Mouse (Mus musculus): Measurements from ENCODE around the gene Lrp6. TPM values are rescaled to one million over a fixed set of nuclear protein-coding genes. Genes with fewer than 3 reads are reported as not detected.

Gene Lrp6
- 10 to 100 TPM; 35.7 to 50.1 (median 41.2) TPM for total RNA-seq (2022)

DNA sequence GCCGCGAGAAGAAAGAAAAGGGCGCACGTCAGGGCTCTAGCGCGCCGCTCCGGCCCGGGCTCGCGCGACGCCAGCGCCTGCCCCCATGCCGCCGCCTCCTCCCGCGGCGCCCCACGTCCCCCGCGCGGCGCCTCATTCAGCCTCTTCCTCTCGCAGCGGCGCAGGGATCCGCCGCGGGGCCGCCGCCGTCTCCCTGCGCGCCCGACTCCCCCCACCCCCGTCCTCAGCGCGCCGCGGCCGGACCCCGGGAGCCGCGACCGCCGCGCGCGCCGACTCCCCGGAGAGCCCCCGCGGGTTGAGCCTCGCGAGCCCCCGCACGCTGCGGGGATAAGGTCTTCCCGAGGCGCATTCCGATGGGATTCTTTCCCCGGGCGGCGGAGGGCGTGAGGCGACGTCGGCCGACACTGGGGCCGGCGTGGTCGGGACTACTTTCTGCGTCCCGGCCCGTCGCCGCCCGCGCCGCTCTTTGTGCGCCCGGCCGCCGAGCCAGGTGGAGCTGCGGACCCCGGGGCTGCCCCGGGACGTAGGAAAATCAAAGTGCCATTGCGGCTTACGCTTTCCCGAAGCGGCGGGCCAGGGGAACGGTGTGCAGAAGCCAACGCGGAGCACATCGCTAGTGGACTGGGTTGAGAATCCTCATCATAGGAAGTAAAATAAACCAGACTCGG lies at the start of gene Lrp6:
Gene Lrp6 (minus strand): TSS at position 148 of the 668 bp plus-strand sequence.
- peak; percentile 72 to 77 for DNase-seq (ENCODE audit: low spot score in 2 of 2)

DNA sequence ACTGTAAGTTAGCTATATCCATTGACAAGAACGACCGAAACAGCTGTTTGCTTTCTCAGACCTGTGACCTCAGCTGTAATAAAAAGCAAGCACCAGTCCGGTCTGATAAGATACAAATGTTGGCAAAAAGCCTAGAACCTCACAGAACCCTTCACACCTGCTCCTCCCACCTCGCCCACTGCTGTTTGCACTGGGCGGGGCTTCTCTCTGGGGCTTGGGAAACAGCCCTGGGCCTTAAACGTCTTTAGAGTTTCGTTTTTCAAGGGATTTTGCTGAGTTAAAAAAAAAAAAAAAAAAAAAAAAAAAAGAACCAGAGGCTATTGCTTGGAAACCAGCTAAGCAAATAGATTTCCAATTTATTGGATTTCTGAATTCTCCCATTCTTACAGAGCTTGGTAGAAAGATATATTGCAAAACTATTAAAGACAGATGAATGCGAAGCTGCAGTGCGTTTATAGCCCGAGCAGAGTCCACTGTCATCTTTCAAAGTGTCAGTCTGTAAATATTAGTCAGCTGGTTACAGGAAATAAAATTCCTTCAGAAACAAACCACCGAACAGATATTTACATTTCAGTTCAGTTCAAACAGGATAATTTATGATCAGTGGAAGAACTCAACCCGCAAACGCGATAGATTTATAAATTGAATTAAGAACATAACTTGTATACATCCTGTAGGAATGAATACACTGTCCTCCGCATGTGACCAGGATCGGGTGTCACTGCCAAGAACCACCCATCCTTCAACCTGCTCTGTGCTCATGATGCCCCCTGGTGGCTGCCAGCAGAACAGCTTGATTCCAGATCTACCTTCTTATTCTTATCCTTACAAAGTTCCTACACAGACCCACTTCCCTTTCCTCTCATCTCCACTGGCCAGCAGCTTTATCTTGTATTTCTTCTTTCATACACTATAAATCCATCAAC lies 48.2 kb upstream of the Lrp6 start:
- peak; percentile 72 to 77 for DNase-seq (ENCODE audit: low spot score in 2 of 2)

DNA sequence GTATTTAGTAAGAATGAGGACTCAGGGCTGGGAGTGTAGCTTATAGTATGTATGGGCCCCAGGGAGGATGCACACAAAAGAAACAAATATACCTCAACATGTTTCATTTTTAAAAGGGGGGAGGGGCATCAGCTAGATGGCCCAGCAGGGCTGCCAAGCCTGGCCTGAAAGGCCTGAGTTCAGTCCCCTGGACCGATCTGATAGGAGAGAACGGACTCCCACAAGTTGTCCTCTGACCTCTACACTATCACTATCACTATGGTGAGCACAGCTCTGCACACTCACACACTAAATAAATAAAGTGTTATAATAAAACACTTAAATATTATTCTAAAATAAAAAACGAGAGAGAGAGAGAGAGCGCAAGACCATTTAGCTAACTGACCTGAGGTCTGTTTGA lies 47.6 kb upstream of the Lrp6 start:
- no peak for DNase-seq (ENCODE audit: low spot score in 2 of 2)

DNA sequence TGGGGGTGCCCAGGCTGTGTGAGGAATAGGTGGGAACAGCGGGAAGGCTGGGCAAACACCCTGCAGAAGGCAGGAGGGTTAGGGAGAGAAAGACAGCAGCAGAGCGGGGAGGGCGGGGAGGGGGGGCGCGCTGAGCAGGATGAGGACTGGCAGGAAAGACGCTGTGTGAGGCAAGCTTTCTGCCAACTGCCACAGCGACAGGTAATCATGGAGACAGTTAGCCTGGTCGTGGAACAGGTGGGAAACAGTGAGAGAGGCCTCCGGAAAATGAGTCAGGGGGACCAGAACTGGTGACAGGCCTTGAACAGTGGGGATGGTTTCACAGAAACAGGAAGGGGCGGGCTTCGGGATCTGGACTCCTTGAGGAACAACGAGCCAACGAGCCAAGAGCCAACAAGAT lies 45.1 kb upstream of the Lrp6 start:
- DNase-seq (ENCODE audit: low spot score in 2 of 2) = no peak

DNA sequence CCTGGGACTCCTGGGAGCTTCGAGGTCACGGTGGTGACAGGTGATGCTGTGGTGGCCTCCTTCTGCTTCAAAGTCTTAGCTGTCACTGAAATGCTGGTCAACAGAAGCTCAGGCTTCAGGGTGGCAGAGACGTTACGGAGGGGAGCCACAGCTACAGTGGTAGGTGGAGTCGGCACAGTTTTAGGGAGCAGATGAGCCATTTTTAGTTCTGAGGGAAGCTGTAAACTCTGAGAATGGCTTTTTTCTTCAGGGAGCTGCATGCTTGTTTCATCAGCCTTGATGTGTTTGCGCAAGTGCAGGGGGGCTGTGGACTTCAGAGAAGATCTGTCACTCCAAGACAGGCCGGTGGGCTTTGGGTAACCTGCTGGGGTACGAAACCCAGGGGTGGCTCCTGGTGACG lies 43.6 kb upstream of the Lrp6 start:
- DNase-seq (ENCODE audit: low spot score in 2 of 2) = no peak

DNA sequence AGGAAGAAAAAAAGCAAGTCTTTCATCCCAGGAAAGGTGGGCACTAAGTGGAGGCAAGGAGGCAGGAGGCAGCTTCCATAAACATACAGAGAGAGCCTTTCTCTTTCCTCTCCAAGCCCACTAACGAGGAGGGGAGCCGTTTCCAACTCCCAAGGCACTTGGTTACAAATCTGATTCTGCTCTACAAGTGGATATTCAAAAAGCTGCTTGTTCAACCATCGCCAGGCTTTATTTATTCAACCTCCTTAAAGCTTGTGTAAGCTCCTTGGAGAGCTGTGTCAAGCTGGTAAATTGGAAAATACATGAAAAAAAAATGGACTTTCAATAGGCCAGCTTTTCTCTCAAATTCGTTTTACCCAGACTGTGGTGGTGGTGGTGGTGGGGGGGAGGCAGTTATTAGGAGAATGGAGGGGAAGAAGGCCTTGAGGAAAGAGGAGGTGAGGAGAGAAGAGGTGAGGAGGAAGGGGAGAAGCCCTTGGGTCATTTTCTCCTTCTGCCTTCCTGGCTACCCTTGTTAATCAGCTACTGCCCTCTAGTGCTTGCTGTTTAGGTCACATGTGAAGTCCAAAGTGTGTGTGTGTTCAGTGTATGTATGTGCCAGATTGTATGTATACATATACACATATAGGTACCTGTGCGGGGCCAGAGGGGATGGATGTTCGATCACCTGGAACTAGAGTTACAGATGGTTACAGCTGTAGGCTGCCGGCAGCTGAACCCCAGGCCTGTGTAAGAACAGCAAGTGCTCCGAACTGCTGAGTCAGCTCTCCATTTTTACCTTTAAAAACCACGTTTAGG lies 40.4 kb upstream of the Lrp6 start:
- DNase-seq (ENCODE audit: low spot score in 2 of 2) = no peak

- no peak for DNase-seq (ENCODE audit: low spot score in 2 of 2)
These were observed 39.8 kb upstream of the Lrp6 start for GRCm38 (mm10) chr6:134606540-134606939.

GRCm38 (mm10) chr6:134605196-134605595 lies 38.4 kb upstream of the Lrp6 start:
- no peak for DNase-seq (ENCODE audit: low spot score in 2 of 2)

DNA sequence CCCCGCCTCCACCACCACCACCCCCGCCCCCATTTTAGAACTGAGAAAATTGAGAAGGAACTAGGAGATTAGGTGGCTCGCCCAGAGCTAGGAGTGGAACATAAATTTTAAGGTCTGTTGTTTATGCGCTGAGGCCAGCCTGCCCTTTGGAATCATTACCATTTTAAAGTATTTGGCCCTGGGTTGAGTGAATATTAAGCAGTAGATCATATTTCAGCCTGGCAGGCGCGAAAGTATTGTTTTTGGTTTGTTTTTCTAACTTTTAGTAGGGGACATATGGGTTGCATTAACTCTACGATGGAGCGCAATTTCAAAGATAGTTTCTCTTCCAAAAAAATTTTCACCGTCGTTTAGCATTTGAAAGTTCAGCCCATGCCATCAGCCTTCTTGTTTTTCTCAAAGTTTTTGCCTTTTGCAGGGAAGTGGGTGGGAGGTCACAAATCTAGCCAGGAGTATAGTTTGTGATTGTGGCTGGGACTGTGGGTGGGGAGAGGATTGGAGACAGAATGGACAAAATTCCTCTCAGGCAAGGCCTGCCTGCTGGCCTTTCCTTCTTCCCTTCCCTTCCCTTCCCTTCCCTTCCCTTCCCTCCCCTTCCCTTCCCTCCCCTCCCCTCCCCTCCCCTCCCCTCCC lies 35.7 kb upstream of the Lrp6 start:
- DNase-seq (ENCODE audit: low spot score in 2 of 2) = peak in 1 of 2 experiments; percentile 14

- no peak for DNase-seq (ENCODE audit: low spot score in 2 of 2)
These were observed 35.0 kb upstream of the Lrp6 start for GRCm38 (mm10) chr6:134601766-134602165.

DNA sequence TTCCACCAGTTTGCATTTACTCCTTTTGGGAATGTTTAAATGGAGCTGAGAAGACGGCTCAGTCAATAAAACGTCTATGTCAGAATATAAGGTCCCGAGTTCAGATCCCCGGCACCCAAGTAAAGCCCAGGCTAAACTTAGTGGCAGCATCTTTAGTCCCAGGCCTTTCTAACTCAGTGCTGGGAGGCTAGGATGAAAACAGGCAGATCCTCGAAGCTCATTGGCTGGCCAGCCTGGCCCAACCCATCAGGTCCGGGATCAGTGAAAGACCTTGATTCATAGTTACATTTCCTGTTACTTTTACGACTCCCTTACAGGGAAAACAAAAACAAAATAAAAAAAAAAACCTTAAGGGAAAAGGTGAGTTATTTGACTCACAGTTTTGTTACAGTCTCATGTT lies 34.4 kb upstream of the Lrp6 start:
- DNase-seq (ENCODE audit: low spot score in 2 of 2) = no peak

DNA sequence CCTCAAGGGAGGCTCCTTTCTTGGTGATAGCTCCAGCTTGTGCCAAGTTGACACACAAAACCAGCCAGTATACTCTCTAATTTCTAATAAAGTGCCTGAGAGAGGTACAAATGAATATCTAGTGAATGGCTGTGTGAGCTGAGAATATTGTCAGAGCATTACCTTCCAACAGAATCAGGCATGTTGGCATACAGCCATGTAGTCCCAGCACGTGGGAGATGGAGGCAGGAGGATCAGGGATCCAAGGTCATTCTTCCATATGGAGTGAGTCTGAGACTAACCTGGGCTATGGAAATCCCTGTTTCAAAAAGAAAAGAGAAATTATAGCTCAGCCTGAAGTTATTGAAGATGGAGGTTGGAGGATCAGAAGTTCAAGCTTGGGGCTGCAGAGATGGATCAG lies 32.5 kb upstream of the Lrp6 start:
- DNase-seq (ENCODE audit: low spot score in 2 of 2) = no peak

DNA sequence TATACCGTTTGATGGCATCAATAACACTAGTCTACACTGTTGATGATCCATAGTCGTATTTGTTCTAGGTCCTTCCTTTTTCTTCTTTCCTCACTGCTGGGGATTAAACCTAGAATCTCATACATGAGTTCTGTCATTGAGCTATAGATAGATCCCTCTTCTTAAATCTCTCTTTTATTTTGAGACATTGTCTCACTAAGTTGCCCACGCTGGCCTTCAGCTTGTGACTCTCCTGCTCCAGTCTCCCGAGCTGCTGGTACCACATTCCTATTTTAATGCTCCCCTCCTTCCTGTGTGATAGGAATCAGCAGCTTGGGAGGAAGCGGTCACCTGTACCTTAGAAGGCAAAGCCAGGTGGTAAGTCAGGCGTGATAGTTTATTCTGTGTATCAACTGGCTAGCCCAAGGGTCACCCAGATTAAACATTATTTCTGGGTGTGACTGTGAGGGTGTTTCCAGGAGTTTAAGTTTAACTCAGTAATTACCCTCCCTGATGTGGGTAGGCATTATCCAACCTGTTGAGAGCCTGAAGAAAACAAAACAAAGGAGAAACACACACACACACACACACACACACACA lies 31.0 kb upstream of the Lrp6 start:
- no peak for DNase-seq (ENCODE audit: low spot score in 2 of 2)

- DNase-seq (ENCODE audit: low spot score in 2 of 2) = no peak
These were observed 28.0 kb upstream of the Lrp6 start for GRCm38 (mm10) chr6:134594569-134595442.

GRCm38 (mm10) chr6:134591614-134592013 lies 24.8 kb upstream of the Lrp6 start:
- no peak for DNase-seq (ENCODE audit: low spot score in 2 of 2)

DNA sequence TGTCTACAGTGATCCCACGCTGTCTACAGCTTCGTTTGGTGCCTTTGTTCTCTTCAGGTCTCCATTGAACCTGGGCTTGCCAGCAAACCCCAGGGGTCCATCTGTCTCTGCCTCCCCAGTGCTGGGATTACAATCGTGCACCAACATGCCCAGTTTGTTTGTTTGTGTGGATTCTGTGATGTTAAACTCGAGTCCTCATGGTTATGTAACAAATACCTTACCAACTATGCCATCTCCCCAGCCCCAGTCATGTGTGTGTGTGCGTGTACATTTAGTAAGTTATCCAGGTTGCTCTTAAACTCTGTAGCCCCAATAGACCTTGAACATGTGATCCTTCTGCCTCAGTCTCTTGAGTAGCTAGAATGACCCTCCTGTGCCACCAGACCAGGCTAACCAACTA lies 19.5 kb upstream of the Lrp6 start:
- no peak for DNase-seq (ENCODE audit: low spot score in 2 of 2)

GRCm38 (mm10) chr6:134584616-134585015 lies 17.9 kb upstream of the Lrp6 start:
- no peak for DNase-seq (ENCODE audit: low spot score in 2 of 2)

GRCm38 (mm10) chr6:134582110-134582509 lies 15.3 kb upstream of the Lrp6 start:
- DNase-seq (ENCODE audit: low spot score in 2 of 2) = no peak

- no peak for DNase-seq (ENCODE audit: low spot score in 2 of 2)
These were observed 12.7 kb upstream of the Lrp6 start for GRCm38 (mm10) chr6:134579506-134579905.

- no peak for DNase-seq (ENCODE audit: low spot score in 2 of 2)
These were observed 11.3 kb upstream of the Lrp6 start for GRCm38 (mm10) chr6:134578039-134578438.

Measured in gastrocnemius, adult 8-10 months (tissue).